Mouse (Mus musculus) C2C12 (cell line): ENCODE data around the gene Bicc1.

Experiments used
- CEBPB ChIP-seq: IDR thresholded peaks from one replicate; pipeline ENCODE4 v1.6.1; 2011; ENCODE audit warnings: low read depth, mild to moderate bottlenecking, control low read depth, moderate library complexity
- CTCF ChIP-seq: IDR thresholded peaks from one replicate; pipeline ENCODE4 v1.5.1; 2011; ENCODE audit not compliant: control insufficient read depth, insufficient read depth, insufficient read length

DNA sequence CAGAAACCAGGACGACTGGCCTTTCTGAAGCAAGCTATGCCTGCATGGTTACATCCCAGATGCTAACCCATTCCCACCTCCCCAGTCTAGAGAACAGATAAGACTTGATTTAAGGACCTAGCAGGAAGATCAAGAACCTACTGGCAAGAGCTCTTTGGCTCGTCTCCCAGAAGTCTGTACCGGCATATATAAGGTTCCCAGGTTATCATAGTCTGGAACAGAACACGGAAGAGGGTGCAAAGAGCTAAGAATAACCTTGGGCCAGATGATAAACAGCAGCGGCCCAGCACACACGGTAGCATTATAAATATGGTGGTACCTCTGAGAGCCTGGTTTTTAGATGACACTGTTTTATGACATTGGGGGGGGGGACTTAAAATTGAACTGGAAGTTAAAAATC, 217.9 kb downstream of the Bicc1 start:
- no peak for TF ChIP-seq CTCF
- no peak for TF ChIP-seq CEBPB
